Mouse (Mus musculus): ENCODE measurements at regions not wholly inside any gene's neighbourhood (a gene's known extent, or its start where the extent isn't known, plus 50 kb on each side); places are given as distances from the start of the nearest gene placed in this dataset.
A peak's percentile ranks its signal among the peaks of the same experiment; 100 is the strongest.

DNA sequence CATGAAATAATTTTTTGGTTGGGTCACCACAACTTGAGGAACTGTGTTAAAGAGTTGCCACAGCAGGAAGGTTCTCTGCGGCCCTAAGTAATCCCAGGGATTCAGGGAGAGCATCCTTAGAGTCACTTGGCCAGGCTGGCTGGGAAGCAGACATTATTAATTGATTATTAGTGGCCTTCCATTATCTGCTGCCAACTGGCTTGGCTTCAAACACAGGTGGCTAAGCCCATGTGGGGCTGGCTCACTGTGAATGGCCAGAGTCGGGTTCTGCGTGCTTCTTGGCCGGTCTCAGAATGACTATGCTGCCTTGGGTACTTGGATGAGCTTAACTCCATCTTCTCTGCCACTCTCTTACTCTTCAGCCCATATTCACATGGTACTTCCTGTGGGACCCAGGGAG lies 144.2 kb downstream of the Trim33 start:
- no peak overlapping the region for H3K4me2 ChIP-seq (ENCODE audit: low read depth, low read length)
- no peaks in the 10 kb centered on the region for H3K27me3 ChIP-seq (ENCODE audit: control insufficient read depth, insufficient read depth, low read depth, low read length)
- no peak overlapping the region for H3K27ac ChIP-seq (ENCODE audit: low read length)
- 95% methylated on average over 4 of the region's 4 CpGs for WGBS
- no peak for ATAC-seq (ENCODE audit: low read depth)
- H3K9me3 ChIP-seq (ENCODE audit: control insufficient read depth, low read length), result no peaks in the 10 kb centered on the region
- H3K4me1 ChIP-seq (replicated peaks; ENCODE audit: control insufficient read depth, insufficient read depth, low read length), result peaks cover 11% of the 10 kb centered on the region; the same call in 1 of the 2 replicates
- no peaks in the 10 kb centered on the region for H3K36me3 ChIP-seq (ENCODE audit: control insufficient read depth, insufficient read depth, low read length)
- H3K9ac ChIP-seq (ENCODE audit: low read length), result no peak overlapping the region
- no peak overlapping the region for H3K4me3 ChIP-seq (ENCODE audit: low read length)

DNA sequence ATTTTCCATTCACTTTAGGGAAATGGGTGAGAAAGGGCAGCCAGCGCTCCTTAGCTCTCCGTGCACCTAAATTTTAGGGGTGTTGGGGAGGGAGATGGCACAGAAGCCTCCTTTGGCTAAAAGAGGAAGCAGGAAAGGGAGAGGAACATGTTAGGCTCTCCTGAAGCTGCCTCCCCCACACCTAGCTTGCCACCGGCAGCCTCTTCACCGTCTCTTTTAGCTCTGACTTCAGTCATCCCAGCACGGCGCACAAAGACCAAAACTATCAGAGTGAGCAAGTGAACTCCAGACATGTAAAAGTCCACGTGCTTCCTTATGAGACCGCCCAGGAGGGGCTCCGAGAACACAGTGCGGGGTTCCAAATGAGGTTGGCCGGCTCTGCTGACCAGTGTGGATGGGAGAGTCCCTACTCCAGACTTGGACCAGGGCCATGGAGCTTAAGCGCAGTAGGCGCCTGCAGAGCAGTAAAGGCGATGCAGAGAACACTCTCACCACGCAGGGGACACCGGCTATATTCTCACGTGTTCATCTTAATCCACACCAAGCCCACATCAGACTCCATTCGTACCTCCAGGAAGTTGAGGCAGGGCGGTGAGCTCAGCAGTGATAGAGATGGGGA lies 146.8 kb downstream of the Trim33 start:
- WGBS, result 70% methylated on average over 19 of the region's 19 CpGs
- ATAC-seq (ENCODE audit: low read depth), result peak; percentile 39

DNA sequence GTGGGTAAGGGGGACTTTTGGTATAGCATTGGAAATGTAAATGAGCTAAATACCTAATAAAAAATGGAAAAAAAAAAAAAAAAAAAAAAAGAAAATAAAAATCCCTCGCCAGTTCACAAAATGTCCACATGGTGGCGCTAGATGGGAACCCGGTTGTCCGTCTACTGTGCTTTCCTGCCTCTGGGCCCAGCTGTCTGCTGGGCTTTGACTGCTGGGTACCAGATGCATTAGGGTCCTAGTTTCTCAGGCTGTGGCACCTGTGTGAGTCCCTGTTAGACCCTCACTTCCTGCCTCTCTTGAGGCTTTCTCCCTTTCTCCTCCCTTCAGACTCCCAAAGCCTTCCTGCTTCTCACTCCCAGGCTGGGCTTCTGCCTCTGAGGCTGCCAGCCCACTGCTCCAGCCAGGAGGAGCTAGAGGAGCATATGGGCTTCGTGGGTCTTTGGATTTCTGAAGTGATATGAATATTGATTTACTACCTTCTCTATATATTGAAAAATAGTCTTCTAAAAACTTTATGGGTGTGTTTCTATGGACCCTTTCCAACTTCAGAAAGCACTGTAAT lies 145.7 kb upstream of the Syt6 start:
- peak overlapping the region; percentile 66 for H3K27ac ChIP-seq (ENCODE audit: low read length)

More for the DNA sequence above, 146.8 kb downstream of the Trim33 start:
- Histone ChIP-seq H3K27ac (ENCODE audit: low read length) (no peak overlapping the region), H3K9ac (ENCODE audit: low read length) (no peak overlapping the region), H3K4me1 (replicated peaks; ENCODE audit: control insufficient read depth, insufficient read depth, low read length) (peaks cover 13% of the 10 kb centered on the region), H3K4me2 (ENCODE audit: low read depth, low read length) (no peak overlapping the region), H3K4me3 (ENCODE audit: low read length) (no peak overlapping the region), H3K27me3 (ENCODE audit: control insufficient read depth, insufficient read depth, low read depth, low read length) (no peaks in the 10 kb centered on the region), H3K9me3 (ENCODE audit: control insufficient read depth, low read length) (no peaks in the 10 kb centered on the region), H3K36me3 (ENCODE audit: control insufficient read depth, insufficient read depth, low read length) (no peaks in the 10 kb centered on the region)

DNA sequence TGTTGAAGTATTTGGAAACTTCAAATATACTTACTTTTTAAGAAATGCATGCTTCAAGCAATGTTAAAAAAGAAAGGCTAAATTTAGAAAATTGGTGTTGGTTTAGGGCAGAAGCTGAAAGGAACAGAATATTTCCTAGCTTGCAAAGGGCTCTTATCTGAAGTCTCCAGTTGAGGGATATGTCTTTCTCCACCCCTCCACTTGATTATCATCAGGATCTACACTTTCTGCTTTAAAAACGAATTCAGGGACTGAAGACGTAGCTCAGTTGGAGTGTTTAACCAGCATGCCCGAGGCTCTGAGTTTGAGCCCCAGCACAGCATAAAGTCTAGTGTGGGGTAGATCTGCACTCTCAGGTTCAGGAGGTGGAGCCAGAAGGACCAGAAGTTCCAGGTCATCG lies 144.9 kb upstream of the Syt6 start:
- H3K27me3 ChIP-seq (ENCODE audit: control insufficient read depth, insufficient read depth, low read depth, low read length), result no peaks in the 10 kb centered on the region
- peak overlapping the region; percentile 52; the same call in 1 of the 2 replicates for H3K27ac ChIP-seq (ENCODE audit: low read length)
- H3K9ac ChIP-seq (ENCODE audit: low read length), result no peak overlapping the region
- WGBS, result 35% methylated on average over 4 of the region's 4 CpGs
- no peaks in the 10 kb centered on the region for H3K36me3 ChIP-seq (ENCODE audit: control insufficient read depth, insufficient read depth, low read length)
- H3K9me3 ChIP-seq (ENCODE audit: control insufficient read depth, low read length), result no peaks in the 10 kb centered on the region
- no peak for ATAC-seq (ENCODE audit: low read depth)
- H3K4me2 ChIP-seq (ENCODE audit: low read depth, low read length), result no peak overlapping the region
- H3K4me1 ChIP-seq (replicated peaks; ENCODE audit: control insufficient read depth, insufficient read depth, low read length), result peaks cover 7% of the 10 kb centered on the region
- H3K4me3 ChIP-seq (ENCODE audit: low read length), result no peak overlapping the region

More for the DNA sequence above, 145.7 kb upstream of the Syt6 start:
- Histone ChIP-seq H3K9me3 (ENCODE audit: control insufficient read depth, low read length) (no peaks in the 10 kb centered on the region), H3K36me3 (ENCODE audit: control insufficient read depth, insufficient read depth, low read length) (no peaks in the 10 kb centered on the region), H3K27me3 (ENCODE audit: control insufficient read depth, insufficient read depth, low read depth, low read length) (no peaks in the 10 kb centered on the region), H3K4me2 (ENCODE audit: low read depth, low read length) (no peak overlapping the region), H3K4me3 (ENCODE audit: low read length) (no peak overlapping the region), H3K4me1 (replicated peaks; ENCODE audit: control insufficient read depth, insufficient read depth, low read length) (peaks cover 7% of the 10 kb centered on the region), H3K9ac (ENCODE audit: low read length) (no peak overlapping the region)
- 15% methylated on average over 5 of the region's 5 CpGs for WGBS
- peak; percentile 61; the same call in 1 of the 2 replicates for ATAC-seq (ENCODE audit: low read depth)

DNA sequence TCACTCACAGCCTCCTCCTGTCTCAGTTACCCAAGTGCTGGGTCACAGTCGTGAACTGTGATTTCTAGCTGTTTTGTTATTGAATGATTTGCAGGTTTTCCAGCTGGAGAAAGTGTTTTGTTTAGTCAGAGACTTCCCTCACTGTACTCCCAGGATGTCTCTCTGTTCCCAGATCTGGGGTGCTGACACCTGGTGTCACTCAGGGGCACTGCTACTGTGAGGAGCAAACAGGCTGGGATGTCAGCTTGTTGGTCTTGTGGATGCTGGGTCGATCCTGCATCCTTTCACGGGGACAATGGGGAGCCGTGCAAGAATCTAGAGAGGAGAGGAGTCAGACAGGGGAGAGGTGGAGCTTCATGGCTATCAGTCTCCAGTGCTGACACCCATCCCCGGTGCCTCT lies 142.8 kb upstream of the Syt6 start:
- Histone ChIP-seq H3K27ac (ENCODE audit: low read length) (no peak overlapping the region), H3K27me3 (ENCODE audit: control insufficient read depth, insufficient read depth, low read depth, low read length) (no peaks in the 10 kb centered on the region), H3K9ac (ENCODE audit: low read length) (no peak overlapping the region), H3K36me3 (ENCODE audit: control insufficient read depth, insufficient read depth, low read length) (no peaks in the 10 kb centered on the region), H3K4me2 (ENCODE audit: low read depth, low read length) (no peak overlapping the region), H3K9me3 (ENCODE audit: control insufficient read depth, low read length) (no peaks in the 10 kb centered on the region), H3K4me1 (replicated peaks; ENCODE audit: control insufficient read depth, insufficient read depth, low read length) (peaks cover 7% of the 10 kb centered on the region), H3K4me3 (ENCODE audit: low read length) (no peak overlapping the region)
- ATAC-seq (ENCODE audit: low read depth), result no peak
- WGBS, result 37% methylated on average over 5 of the region's 5 CpGs

DNA sequence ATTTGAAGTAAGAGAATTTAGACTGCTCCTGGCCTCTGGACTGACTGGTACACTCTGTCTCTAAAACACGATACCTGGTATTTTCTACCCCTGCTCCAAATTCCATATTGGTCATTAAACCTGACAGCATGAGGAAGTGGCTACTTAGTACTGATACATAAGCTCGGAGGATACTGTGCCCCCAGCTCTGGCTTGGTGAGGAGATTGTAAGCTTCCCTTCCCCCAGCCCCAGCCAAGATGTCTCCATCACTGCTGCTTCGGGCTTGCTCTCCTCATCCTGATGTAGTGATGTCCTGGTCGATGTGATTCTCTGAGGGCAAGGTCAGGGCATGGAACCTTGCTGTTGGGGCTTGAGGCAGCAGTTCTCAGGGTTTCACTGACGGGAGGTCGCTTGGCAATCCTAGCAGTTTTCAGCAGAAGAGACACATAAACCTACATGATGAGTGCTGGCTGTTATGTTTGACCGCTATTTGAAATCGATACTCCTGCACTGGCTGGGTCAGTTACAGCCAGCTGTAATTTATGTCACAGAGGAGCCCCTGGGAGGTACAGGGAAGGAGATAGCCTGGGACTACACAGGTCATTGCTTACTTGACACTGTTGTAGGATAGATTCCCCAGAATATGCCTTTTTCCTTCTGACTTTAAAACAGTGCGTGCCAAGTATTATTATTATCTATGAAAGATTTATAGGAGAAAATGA lies 138.0 kb upstream of the Syt6 start:
- no peaks in the 10 kb centered on the region for H3K4me1 ChIP-seq (replicated peaks; ENCODE audit: control insufficient read depth, insufficient read depth, low read length)
- H3K9ac ChIP-seq (ENCODE audit: low read length), result no peak overlapping the region
- H3K4me2 ChIP-seq (ENCODE audit: low read depth, low read length), result no peak overlapping the region
- H3K9me3 ChIP-seq (ENCODE audit: control insufficient read depth, low read length), result no peaks in the 10 kb centered on the region
- no peaks in the 10 kb centered on the region for H3K27me3 ChIP-seq (ENCODE audit: control insufficient read depth, insufficient read depth, low read depth, low read length)
- H3K27ac ChIP-seq (ENCODE audit: low read length), result no peak overlapping the region
- 66% methylated on average over 9 of the region's 9 CpGs for WGBS
- ATAC-seq (ENCODE audit: low read depth), result no peak
- H3K4me3 ChIP-seq (ENCODE audit: low read length), result no peak overlapping the region
- no peaks in the 10 kb centered on the region for H3K36me3 ChIP-seq (ENCODE audit: control insufficient read depth, insufficient read depth, low read length)

DNA sequence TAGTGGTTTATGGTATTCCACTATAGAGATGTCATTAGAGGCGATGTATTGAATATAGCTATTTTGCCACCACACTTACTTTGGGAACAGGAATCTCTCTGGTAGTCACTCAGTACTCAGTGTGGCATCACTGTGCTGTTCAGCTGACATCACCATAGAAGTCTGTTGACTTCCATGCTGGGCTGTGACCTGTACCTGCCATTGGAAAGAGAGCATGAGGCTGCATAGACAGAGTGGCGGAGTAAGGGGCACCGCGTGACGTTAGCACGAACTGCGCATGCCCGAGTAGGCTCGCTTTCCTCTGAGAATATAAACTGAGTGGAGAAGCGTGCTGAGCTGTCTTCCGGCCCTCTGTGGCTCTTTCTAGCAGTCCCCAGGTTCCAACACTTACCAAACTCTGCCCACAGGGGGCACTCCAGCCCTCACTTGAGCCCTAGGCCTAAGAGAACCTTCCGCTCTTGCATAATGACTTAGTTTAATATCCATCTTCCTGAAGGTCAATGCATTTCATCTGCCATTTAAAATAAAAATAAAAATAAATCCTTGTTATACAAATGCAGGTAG lies 136.2 kb upstream of the Syt6 start:
- Histone ChIP-seq H3K9me3 (ENCODE audit: control insufficient read depth, low read length) (no peaks in the 10 kb centered on the region), H3K36me3 (ENCODE audit: control insufficient read depth, insufficient read depth, low read length) (no peaks in the 10 kb centered on the region), H3K9ac (ENCODE audit: low read length) (no peak overlapping the region), H3K4me1 (replicated peaks; ENCODE audit: control insufficient read depth, insufficient read depth, low read length) (no peaks in the 10 kb centered on the region), H3K27me3 (ENCODE audit: control insufficient read depth, insufficient read depth, low read depth, low read length) (no peaks in the 10 kb centered on the region), H3K27ac (ENCODE audit: low read length) (no peak overlapping the region), H3K4me3 (ENCODE audit: low read length) (no peak overlapping the region), H3K4me2 (ENCODE audit: low read depth, low read length) (no peak overlapping the region)
- peak; percentile 43; the same call in 1 of the 2 replicates for ATAC-seq (ENCODE audit: low read depth)
- 48% methylated on average over 12 of the region's 12 CpGs for WGBS

DNA sequence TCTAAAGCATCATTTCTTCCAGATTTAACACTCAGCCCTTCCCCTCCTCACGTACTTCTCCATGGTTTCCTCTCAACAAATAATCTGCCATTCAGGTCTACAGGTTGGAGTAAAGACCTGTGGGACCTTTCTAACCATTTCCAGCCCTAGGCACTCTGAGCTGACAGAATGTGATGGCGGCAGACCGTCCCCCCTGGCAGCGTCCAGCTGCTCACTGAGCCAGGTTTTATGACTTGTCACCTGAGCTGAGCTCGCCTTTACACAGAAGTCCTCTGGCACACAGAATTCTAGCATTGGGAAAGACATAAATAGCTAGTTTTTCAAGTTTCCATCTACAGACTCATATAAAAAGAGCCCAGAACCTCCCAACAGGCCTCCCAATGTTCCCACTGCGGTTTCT lies 131.8 kb upstream of the Syt6 start:
- no peaks in the 10 kb centered on the region for H3K36me3 ChIP-seq (ENCODE audit: control insufficient read depth, insufficient read depth, low read length)
- no peak for ATAC-seq (ENCODE audit: low read depth)
- H3K27ac ChIP-seq (ENCODE audit: low read length), result no peak overlapping the region
- H3K27me3 ChIP-seq (ENCODE audit: control insufficient read depth, insufficient read depth, low read depth, low read length), result no peaks in the 10 kb centered on the region
- 71% methylated on average over 6 of the region's 6 CpGs for WGBS
- H3K9me3 ChIP-seq (ENCODE audit: control insufficient read depth, low read length), result no peaks in the 10 kb centered on the region
- no peak overlapping the region for H3K9ac ChIP-seq (ENCODE audit: low read length)
- H3K4me3 ChIP-seq (ENCODE audit: low read length), result no peak overlapping the region
- no peaks in the 10 kb centered on the region for H3K4me1 ChIP-seq (replicated peaks; ENCODE audit: control insufficient read depth, insufficient read depth, low read length)
- H3K4me2 ChIP-seq (ENCODE audit: low read depth, low read length), result no peak overlapping the region

DNA sequence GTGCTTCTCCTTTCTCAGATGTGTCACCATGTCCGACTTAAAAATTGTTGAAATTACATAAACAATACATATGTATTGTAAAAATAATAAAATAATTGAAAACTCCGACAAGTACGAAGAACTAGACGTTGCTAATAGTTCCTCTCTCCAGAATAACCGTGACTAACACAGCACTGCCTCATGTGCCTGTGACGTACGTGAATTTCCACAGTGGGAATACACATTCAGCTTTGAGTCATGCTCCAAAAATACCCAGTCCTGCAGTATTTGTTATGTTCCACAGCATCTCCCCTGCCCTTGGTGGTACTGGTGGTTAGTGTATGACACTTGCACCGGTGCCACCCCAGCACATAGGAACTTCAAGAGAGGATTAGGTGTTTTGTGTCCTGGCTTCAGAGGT lies 129.2 kb upstream of the Syt6 start:
- 89% methylated on average over 8 of the region's 8 CpGs for WGBS
- Histone ChIP-seq H3K4me3 (ENCODE audit: low read length) (no peak overlapping the region), H3K9me3 (ENCODE audit: control insufficient read depth, low read length) (no peaks in the 10 kb centered on the region), H3K9ac (ENCODE audit: low read length) (no peak overlapping the region), H3K4me2 (ENCODE audit: low read depth, low read length) (no peak overlapping the region), H3K36me3 (ENCODE audit: control insufficient read depth, insufficient read depth, low read length) (no peaks in the 10 kb centered on the region), H3K27me3 (ENCODE audit: control insufficient read depth, insufficient read depth, low read depth, low read length) (no peaks in the 10 kb centered on the region), H3K4me1 (replicated peaks; ENCODE audit: control insufficient read depth, insufficient read depth, low read length) (no peaks in the 10 kb centered on the region), H3K27ac (ENCODE audit: low read length) (no peak overlapping the region)
- ATAC-seq (ENCODE audit: low read depth), result no peak

Measured in lung, embryonic 16.5 days (tissue).